Mouse (Mus musculus) forebrain, embryonic 13.5 days (tissue): ENCODE data around the gene Fam89b. TPM values are rescaled to one million over a fixed set of nuclear protein-coding genes. Genes with fewer than 3 reads are reported as not detected.

Experiments used
- ATAC-seq: fragments of 200-750 bp; cut with Nextera tagmentation; 2 replicates; pipeline ENCODE4 v1.8.0; 2017
- H3K27ac ChIP-seq: fragments of 300-500 bp; sonication (generic); 2 replicates; pipeline ENCODE4 v1.5.1; 2015; ENCODE audit warnings: inconsistent platforms, mild to moderate bottlenecking, moderate library complexity
- H3K27me3 ChIP-seq: fragments of 300-500 bp; sonication (generic); 2 replicates; pipeline ENCODE4 v1.6.1; 2015; ENCODE audit warnings: mild to moderate bottlenecking, inconsistent platforms
- H3K36me3 ChIP-seq: fragments of 300-500 bp; sonication (generic); 2 replicates; pipeline ENCODE4 v1.6.1; 2015; ENCODE audit warnings: mild to moderate bottlenecking, inconsistent platforms; ENCODE audit not compliant: poor library complexity, severe bottlenecking
- H3K4me1 ChIP-seq: fragments of 300-500 bp; sonication (generic); 2 replicates; pipeline ENCODE4 v1.6.1; 2015; ENCODE audit warnings: inconsistent platforms
- H3K4me2 ChIP-seq: fragments of 300-500 bp; sonication (generic); 2 replicates; pipeline ENCODE4 v1.6.1; 2015; ENCODE audit warnings: inconsistent platforms, mild to moderate bottlenecking, moderate library complexity
- H3K4me3 ChIP-seq: fragments of 300-500 bp; sonication (generic); 2 replicates; pipeline ENCODE4 v1.5.1; 2015; ENCODE audit warnings: mild to moderate bottlenecking, inconsistent platforms
- H3K9ac ChIP-seq: fragments of 300-500 bp; sonication (generic); 2 replicates; pipeline ENCODE4 v1.6.1; 2015; ENCODE audit warnings: mild to moderate bottlenecking, inconsistent platforms
- H3K9me3 ChIP-seq: fragments of 300-500 bp; sonication (generic); replicated peaks from 2 replicates; pipeline ENCODE4 v1.6.1; 2016; ENCODE audit warnings: inconsistent platforms
- WGBS: fragments of 180-500 bp; shearing (Covaris S2); methylation state at CpG from one replicate; pipeline ENCODE4 v1.1.7; 2015; 5-methylcytosine and 5-hydroxymethylcytosine counted together
- polyA plus RNA-seq: library from polyadenylated mRNA; unstranded; fragments of >200 nt; fragmentation: Nextera tagmentation; extraction: Ambion mirVana; gene quantifications from 2 replicates; pipeline ENCODE4 v1.2.1, GENCODE M21; 2015

The Fam89b gene
- polyA plus RNA-seq, 1 experiment from 2014 or later = 204 TPM

GRCm38 (mm10) chr19:5716955-5717354, 12.5 kb downstream of the Fam89b start:
- Histone ChIP-seq H3K9me3 (no peaks in the 10 kb centered on the region), H3K9ac (no peak overlapping the region), H3K4me2 (0 out of 2 replicates have a peak overlapping the region, but pooled peaks have one; percentile 47), H3K27me3 (peaks cover 4% of the 10 kb centered on the region; the same call in 1 of the 2 replicates), H3K4me3 (no peak overlapping the region), H3K4me1 (peaks cover 20% of the 10 kb centered on the region), H3K36me3 (peaks cover 92% of the 10 kb centered on the region), H3K27ac (no peak overlapping the region)
- no peak for ATAC-seq
- WGBS = 56% methylated on average over 10 of the region's 10 CpGs

GRCm38 (mm10) chr19:5715793-5716688, 13.4 kb downstream of the Fam89b start:
- H3K27ac ChIP-seq = peak overlapping the region; percentile 14; the same call in 1 of the 2 replicates

GRCm38 (mm10) chr19:5713730-5714129, 15.7 kb downstream of the Fam89b start:
- peaks cover 4% of the 10 kb centered on the region; the same call in 1 of the 2 replicates for H3K27me3 ChIP-seq
- H3K9me3 ChIP-seq = no peaks in the 10 kb centered on the region
- H3K36me3 ChIP-seq = peaks cover 88% of the 10 kb centered on the region
- peaks cover 20% of the 10 kb centered on the region for H3K4me1 ChIP-seq
- no peak overlapping the region for H3K4me2 ChIP-seq
- H3K9ac ChIP-seq = no peak overlapping the region
- no peak overlapping the region for H3K4me3 ChIP-seq
- 13% methylated on average over 2 of the region's 2 CpGs for WGBS
- ATAC-seq = no peak
- H3K27ac ChIP-seq = no peak overlapping the region

More at GRCm38 (mm10) chr19:5715793-5716688, 13.4 kb downstream of the Fam89b start:
- ATAC-seq = peak; percentile 73
- H3K36me3 ChIP-seq = peaks cover 90% of the 10 kb centered on the region
- H3K9ac ChIP-seq = peak overlapping the region; percentile 60
- peaks cover 20% of the 10 kb centered on the region for H3K4me1 ChIP-seq
- H3K4me2 ChIP-seq = peak overlapping the region; percentile 47
- no peaks in the 10 kb centered on the region for H3K9me3 ChIP-seq
- H3K27me3 ChIP-seq = peaks cover 4% of the 10 kb centered on the region; the same call in 1 of the 2 replicates
- H3K4me3 ChIP-seq = peak overlapping the region; percentile 24; the same call in 1 of the 2 replicates
- WGBS = 14% methylated on average over 43 of the region's 43 CpGs

GRCm38 (mm10) chr19:5713255-5713654, 16.2 kb downstream of the Fam89b start:
- no peak overlapping the region for H3K4me2 ChIP-seq
- no peak overlapping the region for H3K9ac ChIP-seq
- ATAC-seq = no peak
- H3K27ac ChIP-seq = no peak overlapping the region
- H3K27me3 ChIP-seq = peaks cover 4% of the 10 kb centered on the region; the same call in 1 of the 2 replicates
- H3K4me1 ChIP-seq = peaks cover 20% of the 10 kb centered on the region
- H3K4me3 ChIP-seq = no peak overlapping the region
- H3K36me3 ChIP-seq = peaks cover 88% of the 10 kb centered on the region
- WGBS = 80% methylated on average over 5 of the region's 5 CpGs
- no peaks in the 10 kb centered on the region for H3K9me3 ChIP-seq

- H3K9ac ChIP-seq = no peak overlapping the region
- peaks cover 88% of the 10 kb centered on the region for H3K36me3 ChIP-seq
- no peak for ATAC-seq
- no peak overlapping the region for H3K4me2 ChIP-seq
- H3K4me1 ChIP-seq = peaks cover 16% of the 10 kb centered on the region
- peaks cover 3% of the 10 kb centered on the region; the same call in 1 of the 2 replicates for H3K27me3 ChIP-seq
- H3K4me3 ChIP-seq = no peak overlapping the region
- no peaks in the 10 kb centered on the region for H3K9me3 ChIP-seq
- H3K27ac ChIP-seq = no peak overlapping the region
- 92% methylated on average over 14 of the region's 14 CpGs for WGBS
Observed at GRCm38 (mm10) chr19:5711907-5712460, 17.5 kb downstream of the Fam89b start.

- WGBS = 5% methylated on average over 3 of the region's 3 CpGs
- no peak overlapping the region for H3K9ac ChIP-seq
- no peaks in the 10 kb centered on the region for H3K27me3 ChIP-seq
- no peak overlapping the region for H3K4me2 ChIP-seq
- H3K36me3 ChIP-seq = peaks cover 91% of the 10 kb centered on the region
- ATAC-seq = no peak
- no peak overlapping the region for H3K27ac ChIP-seq
- peaks cover 9% of the 10 kb centered on the region for H3K4me1 ChIP-seq
- H3K9me3 ChIP-seq = no peaks in the 10 kb centered on the region
- H3K4me3 ChIP-seq = no peak overlapping the region
Observed at GRCm38 (mm10) chr19:5711218-5711617, 18.2 kb downstream of the Fam89b start.

GRCm38 (mm10) chr19:5710581-5710980, 18.9 kb downstream of the Fam89b start:
- Histone ChIP-seq H3K27me3 (no peaks in the 10 kb centered on the region), H3K4me3 (no peak overlapping the region), H3K9me3 (no peaks in the 10 kb centered on the region), H3K9ac (no peak overlapping the region), H3K27ac (no peak overlapping the region), H3K4me2 (no peak overlapping the region), H3K4me1 (peaks cover 4% of the 10 kb centered on the region), H3K36me3 (peaks cover 90% of the 10 kb centered on the region)
- no peak for ATAC-seq
- WGBS = 80% methylated on average over 8 of the region's 8 CpGs

GRCm38 (mm10) chr19:5710068-5710467, 19.4 kb downstream of the Fam89b start:
- H3K4me1 ChIP-seq = peaks cover 2% of the 10 kb centered on the region; the same call in 1 of the 2 replicates
- no peak overlapping the region for H3K4me3 ChIP-seq
- H3K9ac ChIP-seq = no peak overlapping the region
- no peaks in the 10 kb centered on the region for H3K9me3 ChIP-seq
- H3K27ac ChIP-seq = no peak overlapping the region
- no peak for ATAC-seq
- H3K4me2 ChIP-seq = no peak overlapping the region
- WGBS = 95% methylated on average over 6 of the region's 6 CpGs
- H3K36me3 ChIP-seq = peaks cover 85% of the 10 kb centered on the region
- H3K27me3 ChIP-seq = no peaks in the 10 kb centered on the region

GRCm38 (mm10) chr19:5704801-5705571, 24.5 kb downstream of the Fam89b start:
- ATAC-seq = 0 out of 2 replicates have a peak, but pooled peaks have one; percentile 19
- no peak overlapping the region for H3K9ac ChIP-seq
- H3K9me3 ChIP-seq = no peaks in the 10 kb centered on the region
- WGBS = 44% methylated on average over 10 of the region's 10 CpGs
- no peaks in the 10 kb centered on the region for H3K27me3 ChIP-seq
- peaks cover 81% of the 10 kb centered on the region for H3K36me3 ChIP-seq
- no peak overlapping the region for H3K4me3 ChIP-seq
- H3K27ac ChIP-seq = peak overlapping the region; percentile 25; the same call in 1 of the 2 replicates
- no peak overlapping the region for H3K4me2 ChIP-seq
- peaks cover 7% of the 10 kb centered on the region; the same call in 1 of the 2 replicates for H3K4me1 ChIP-seq

GRCm38 (mm10) chr19:5704163-5704800, 25.2 kb downstream of the Fam89b start, which contains the start of gene Kcnk7:
Gene Kcnk7, plus strand, starts transcription at chr19:5704367.
- 0 out of 2 replicates have a peak, but pooled peaks have one; percentile 27 for ATAC-seq
- peaks cover 83% of the 10 kb centered on the region for H3K36me3 ChIP-seq

GRCm38 (mm10) chr19:5695849-5696462, 33.5 kb downstream of the Fam89b start:
- peak; percentile 82 for ATAC-seq
- Histone ChIP-seq H3K36me3 (peaks cover 92% of the 10 kb centered on the region), H3K9ac (peak overlapping the region; percentile 58), H3K27ac (no peak overlapping the region), H3K9me3 (no peaks in the 10 kb centered on the region), H3K4me1 (peaks cover 34% of the 10 kb centered on the region), H3K4me2 (peak overlapping the region; percentile 66), H3K27me3 (peaks cover 9% of the 10 kb centered on the region), H3K4me3 (peak overlapping the region; percentile 41)
- 4% methylated on average over 41 of the region's 41 CpGs for WGBS

More at GRCm38 (mm10) chr19:5704163-5704800, 25.2 kb downstream of the Fam89b start, which contains the start of gene Kcnk7:
- Histone ChIP-seq H3K9ac (no peak within 1 kb of the TSS), H3K9me3 (no peaks in the 10 kb centered on the region), H3K4me1 (peaks cover 7% of the 10 kb centered on the region; the same call in 1 of the 2 replicates), H3K27ac (peak within 1 kb of the TSS; percentile 25; the same call in 1 of the 2 replicates), H3K4me3 (no peak within 1 kb of the TSS), H3K4me2 (no peak within 1 kb of the TSS), H3K27me3 (no peaks in the 10 kb centered on the region)
- 78% methylated on average over 17 of the region's 17 CpGs for WGBS
